Mouse (Mus musculus): ENCODE results near the gene Hoxb4. TPM values are rescaled to one million over a fixed set of nuclear protein-coding genes. Genes with fewer than 3 reads are reported as not detected.

Gene Hoxb4
- total RNA-seq, 4 experiments from 2014 or later, result 0.11 TPM; not detected in 3

GRCm38 (mm10) chr11:96297968-96298635, 20.0 kb upstream of the Hoxb4 start:
- no peak for DNase-seq (ENCODE audit: low spot score in 2 of 2)

DNA sequence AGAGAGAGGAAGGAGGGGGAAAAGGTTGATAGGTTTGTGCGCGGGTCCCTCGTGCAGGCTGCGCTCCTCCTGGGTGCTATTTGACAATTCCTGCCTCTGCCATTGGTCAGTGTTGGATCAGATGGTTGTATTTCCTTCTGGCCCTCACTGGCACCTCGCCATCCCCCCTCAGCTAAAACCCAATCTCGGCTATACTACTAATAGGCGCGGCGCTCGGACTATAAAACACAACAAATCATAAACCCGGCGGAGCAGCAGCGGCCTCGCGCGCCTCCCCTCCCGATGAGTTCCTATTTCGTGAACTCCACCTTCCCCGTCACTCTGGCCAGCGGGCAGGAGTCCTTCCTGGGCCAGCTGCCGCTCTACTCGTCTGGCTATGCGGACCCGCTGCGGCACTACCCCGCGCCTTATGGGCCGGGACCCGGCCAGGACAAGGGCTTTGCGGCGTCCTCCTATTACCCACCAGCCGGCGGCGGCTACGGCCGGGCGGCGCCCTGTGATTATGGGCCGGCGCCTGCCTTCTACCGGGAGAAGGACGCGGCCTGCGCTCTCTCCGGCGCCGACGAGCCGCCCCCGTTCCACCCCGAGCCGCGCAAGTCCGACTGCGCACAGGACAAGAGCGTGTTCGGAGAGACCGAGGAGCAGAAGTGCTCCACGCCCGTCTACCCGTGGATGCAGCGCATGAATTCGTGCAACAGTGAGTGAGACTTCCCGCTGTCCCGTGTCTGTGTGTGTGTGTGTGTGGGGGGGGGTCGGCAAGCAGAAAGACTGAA, 19.0 kb upstream of the Hoxb4 start:
- no peak for DNase-seq (ENCODE audit: low spot score in 2 of 2)

GRCm38 (mm10) chr11:96299781-96300180, 18.3 kb upstream of the Hoxb4 start:
- no peak for DNase-seq (ENCODE audit: low spot score in 2 of 2)

DNA sequence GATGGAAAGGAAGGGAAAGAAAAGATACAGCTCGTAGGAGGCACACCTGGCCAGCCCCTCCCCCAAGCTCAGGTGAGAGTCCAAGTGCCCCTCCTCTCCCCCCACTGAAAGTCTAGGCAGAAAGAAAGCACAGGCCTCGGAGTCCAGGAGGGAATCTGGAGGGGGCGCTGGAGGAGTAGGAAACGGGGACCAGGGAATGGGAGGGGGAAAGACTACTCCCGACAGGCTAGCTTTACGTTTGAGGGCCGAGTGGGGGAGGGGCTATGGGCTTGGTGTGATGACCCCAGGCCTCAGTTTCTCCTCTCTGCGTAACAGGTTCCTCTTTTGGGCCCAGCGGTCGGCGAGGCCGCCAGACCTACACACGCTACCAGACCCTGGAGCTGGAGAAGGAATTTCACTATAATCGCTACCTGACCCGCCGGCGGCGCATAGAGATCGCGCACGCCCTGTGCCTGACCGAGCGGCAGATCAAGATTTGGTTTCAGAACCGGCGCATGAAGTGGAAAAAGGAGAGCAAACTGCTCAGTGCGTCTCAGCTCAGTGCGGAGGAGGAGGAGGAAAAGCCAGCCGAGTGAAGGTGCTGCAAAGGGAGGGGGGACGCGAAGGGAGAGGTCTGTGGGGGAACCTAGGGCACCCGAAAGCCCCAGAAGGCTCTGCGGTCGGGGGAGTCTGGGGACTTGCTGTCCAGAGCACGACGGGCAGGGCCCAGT, 17.6 kb upstream of the Hoxb4 start:
- no peak for DNase-seq (ENCODE audit: low spot score in 2 of 2)

DNA sequence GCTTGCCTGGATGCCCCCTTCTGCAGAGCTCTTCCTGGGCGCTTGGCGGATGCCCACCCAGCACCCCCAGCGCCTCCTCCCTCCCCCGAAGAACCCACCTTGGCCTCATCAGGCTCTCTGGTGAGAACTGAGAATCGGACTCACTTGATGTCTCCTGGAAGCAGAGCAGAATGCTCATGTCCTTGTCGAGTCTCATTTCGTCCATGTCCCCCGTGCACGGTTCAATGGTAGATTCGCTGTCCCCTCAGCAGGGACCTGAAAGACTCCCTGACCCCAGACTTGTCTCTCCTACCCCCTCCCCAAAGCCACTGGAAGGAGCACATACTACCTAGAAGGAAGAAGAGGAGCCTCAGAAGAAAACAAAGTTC, 17.0 kb upstream of the Hoxb4 start:
- DNase-seq (ENCODE audit: low spot score in 2 of 2), result no peak

DNA sequence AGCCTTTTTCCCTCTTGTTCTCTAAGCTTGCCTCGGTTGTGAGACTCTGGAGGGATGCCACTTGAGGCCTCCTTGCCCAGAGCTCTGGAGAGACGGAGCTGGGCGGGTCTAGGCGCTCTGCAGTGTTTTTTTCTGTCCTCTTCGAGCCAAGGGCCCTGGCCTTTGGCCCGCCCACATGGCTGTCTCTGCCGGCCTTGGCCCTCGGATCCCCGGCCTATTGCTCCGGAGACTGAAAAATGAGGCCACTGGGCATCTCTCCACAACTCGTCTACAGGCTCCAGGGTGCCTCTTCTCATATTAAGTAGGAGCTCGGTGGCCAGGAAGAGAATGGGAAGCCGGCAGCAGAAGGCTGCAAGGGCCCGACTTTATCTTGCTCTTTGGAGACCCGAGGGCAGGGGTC, 16.2 kb upstream of the Hoxb4 start:
- peak in 1 of 2 experiments; percentile 51 for DNase-seq (ENCODE audit: low spot score in 2 of 2)

DNA sequence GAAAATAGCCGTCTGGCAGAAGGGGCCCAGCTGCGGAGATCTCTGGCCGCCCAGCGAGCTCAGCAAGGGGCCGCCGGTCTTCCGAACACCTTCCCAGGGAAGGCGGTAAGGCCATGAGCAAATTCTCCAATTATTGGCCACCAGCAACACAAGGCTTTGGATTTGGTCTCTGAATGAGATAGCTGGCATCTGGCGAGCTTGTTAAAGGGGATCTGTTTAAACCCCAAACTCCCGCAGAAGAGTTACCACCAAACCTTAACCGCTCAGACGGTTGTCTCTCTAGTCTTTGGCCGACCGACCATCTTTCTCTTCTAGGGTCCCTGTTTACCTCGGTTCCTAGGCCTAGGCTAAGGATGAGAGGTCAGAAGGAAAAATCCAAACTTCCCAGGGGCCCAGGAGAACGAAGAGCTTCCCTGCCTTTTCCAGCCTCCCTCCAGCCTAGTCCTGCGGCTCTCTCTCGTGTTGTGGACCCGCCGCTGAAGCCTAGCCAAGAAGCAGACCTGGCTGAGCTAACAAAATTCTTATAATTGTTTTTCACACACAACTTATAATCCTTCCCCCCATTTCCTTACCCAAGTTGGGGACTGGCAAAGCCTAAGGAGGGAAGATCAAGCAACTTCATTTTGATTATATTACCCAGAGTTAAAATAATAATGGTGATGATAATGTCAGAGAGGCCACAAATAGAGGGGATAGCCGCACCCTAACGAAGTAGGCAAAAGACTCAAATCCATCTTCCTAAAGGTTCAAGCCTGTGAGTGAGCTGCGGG, 15.5 kb upstream of the Hoxb4 start:
- DNase-seq (ENCODE audit: low spot score in 2 of 2), result no peak

- DNase-seq (ENCODE audit: low spot score in 2 of 2), result no peak
These were observed 14.6 kb upstream of the Hoxb4 start, which contains the start of gene Hoxb5 for GRCm38 (mm10) chr11:96303151-96304099. Gene Hoxb5 (plus strand): TSS chr11:96303336.

DNA sequence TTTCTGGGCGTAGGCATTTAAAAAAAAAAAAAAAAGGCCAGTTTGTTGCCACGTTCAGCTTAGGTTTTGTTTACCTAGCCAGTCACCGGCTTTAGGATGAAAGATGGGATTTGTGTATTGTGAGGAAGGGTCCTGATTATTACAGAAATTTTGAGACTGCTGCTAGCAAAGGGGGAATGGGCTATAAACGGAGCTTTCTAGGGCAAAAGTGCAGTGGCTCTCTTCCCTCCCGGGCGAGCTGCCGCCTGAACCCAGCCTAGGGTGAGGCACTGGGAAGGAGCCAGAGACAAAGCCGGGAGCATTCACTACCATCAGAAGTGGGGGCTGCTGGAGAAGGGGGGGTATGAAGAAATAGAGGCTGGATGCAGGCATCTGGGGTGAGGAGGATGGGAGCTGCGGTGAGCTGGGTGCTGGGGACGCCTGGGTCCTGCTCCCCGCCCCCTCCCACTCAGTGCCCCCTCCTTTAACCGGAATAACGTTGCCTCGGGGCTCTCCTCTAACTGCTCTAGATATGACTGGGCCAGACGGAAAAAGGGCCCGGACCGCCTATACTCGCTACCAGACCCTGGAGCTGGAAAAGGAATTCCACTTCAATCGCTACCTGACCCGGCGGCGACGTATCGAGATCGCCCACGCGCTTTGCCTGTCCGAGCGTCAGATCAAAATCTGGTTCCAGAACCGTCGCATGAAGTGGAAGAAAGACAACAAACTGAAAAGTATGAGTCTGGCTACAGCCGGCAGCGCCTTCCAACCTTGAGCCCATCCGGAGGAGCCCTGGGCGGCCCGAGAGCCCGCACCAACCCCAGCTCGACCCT, 13.5 kb upstream of the Hoxb4 start:
- no peak for DNase-seq (ENCODE audit: low spot score in 2 of 2)

- no peak for DNase-seq (ENCODE audit: low spot score in 2 of 2)
These were observed 12.4 kb upstream of the Hoxb4 start for GRCm38 (mm10) chr11:96305505-96306182.

DNA sequence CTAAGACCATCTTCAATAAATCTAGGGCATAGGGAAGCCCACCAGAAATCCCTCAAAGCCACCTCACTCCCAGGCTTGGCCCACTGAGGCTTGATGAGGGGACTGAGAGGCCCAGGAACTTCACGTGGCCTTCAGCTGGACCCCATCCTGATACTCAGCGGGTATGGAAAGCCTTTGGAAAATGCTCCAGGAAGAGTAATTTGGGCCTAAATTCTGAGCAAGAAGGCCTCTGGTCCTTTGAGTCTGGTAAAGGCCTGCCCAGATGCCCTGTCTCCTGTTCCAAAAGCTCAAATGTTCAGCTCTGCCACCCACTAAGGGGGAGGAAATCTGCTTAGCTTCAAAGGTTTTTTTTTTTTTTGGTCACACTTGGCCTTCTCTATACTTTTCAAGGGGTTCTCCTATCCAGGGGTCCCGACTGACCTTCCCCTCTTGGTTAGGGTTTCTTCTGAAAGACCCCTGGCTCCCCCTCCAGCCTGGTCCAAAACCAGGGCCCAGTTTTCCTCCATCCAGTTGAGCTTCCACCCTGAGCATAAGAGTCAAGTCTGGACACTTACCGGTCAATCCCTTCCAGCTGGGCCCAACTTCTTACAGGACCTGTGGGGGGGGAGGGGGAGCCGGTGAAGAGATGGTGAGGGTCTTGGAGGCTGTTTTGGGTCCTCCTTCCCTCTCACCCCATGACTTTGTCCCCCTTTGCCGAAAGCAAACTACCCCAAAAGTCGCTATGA, 11.7 kb upstream of the Hoxb4 start:
- no peak for DNase-seq (ENCODE audit: low spot score in 2 of 2)

DNA sequence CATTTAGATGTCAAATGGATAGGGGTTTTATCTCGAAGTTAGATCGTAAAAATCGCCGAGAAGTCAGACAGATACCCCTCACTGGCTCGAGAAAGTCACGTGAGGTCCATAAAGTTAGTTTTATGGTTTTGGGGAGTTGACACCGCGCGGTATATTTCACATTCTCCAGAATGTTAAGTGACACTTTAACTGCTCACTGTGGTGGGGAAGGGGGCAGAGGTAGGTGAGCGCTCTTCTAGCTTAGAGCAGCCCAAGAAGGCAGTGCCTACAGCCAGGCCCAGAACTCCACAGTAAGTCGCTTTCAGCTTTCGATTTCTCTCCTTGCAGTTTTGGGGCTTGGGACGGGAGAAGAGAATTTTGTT, 11.2 kb upstream of the Hoxb4 start:
- DNase-seq (ENCODE audit: low spot score in 2 of 2), result no peak

GRCm38 (mm10) chr11:96308763-96309162, 9.3 kb upstream of the Hoxb4 start:
- no peak for DNase-seq (ENCODE audit: low spot score in 2 of 2)

GRCm38 (mm10) chr11:96309288-96309687, 8.8 kb upstream of the Hoxb4 start:
- no peak for DNase-seq (ENCODE audit: low spot score in 2 of 2)

DNA sequence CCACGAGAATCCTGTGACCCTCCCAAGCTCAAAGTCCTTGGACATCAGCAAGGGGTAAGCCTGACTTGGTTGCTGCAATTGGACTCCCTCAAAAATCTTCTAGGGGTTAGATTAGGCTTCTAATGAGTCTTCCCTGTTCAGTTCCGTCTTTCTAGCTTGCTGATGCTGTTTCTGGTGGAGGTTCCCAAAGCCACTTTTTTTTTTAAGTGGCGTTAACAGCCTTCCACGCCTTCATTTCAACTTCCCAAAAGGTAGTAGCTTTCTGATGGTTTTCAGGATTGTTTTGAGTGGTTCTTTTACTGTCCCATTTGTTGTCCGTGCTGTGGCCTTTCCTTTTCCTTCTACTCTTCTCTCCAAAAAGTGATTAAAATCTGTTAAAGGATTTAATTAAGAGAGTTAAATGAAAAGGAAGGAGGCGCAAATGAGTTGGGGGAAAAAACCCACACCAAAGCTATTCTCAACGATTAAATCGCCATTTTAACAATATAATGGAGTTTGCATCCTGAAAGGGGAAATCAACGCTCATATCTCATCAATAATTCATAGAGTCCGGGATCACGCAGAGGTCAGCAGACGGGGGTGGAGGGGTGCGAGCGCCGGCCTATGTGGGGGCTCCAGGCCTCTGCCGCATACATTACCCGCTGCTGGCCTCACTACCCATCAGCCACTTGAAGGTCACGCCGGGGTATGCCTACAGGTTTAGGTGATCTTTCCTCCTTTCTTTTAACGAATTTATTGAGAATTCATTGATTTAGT, 7.7 kb upstream of the Hoxb4 start:
- DNase-seq (ENCODE audit: low spot score in 2 of 2), result no peak

GRCm38 (mm10) chr11:96311097-96311496, 7.0 kb upstream of the Hoxb4 start:
- no peak for DNase-seq (ENCODE audit: low spot score in 2 of 2)

GRCm38 (mm10) chr11:96311520-96312417, 6.3 kb upstream of the Hoxb4 start:
- no peak for DNase-seq (ENCODE audit: low spot score in 2 of 2)
